Mouse (Mus musculus) megakaryocyte, embryonic 14.5 days (primary cell): ENCODE results near the gene Arpc2.

Experiments used
- FLI1 ChIP-seq: IDR thresholded peaks from 2 replicates; pipeline ENCODE4 v1.6.1; 2012; ENCODE audit warnings: low read length, inconsistent platforms, mixed read lengths
- GATA1 ChIP-seq: IDR thresholded peaks from 3 replicates; pipeline ENCODE4 v1.6.1; 2012; ENCODE audit warnings: mixed read lengths, low read length, inconsistent platforms, borderline replicate concordance

GRCm38 (mm10) chr1:74293306-74293960 lies 57.5 kb downstream of the Arpc2 start:
- TF ChIP-seq GATA1 (no peak), FLI1 (no peak)
